Mouse (Mus musculus) yolk sac, embryonic 10.5 days (tissue): ENCODE data around the gene Icam5.

ENCODE experiments used
- DNase-seq: peaks from one replicate; pipeline ENCODE4 v3.0.0-alpha.2; 2017; ENCODE audit warnings: low spot score

Icam5 gene

DNA sequence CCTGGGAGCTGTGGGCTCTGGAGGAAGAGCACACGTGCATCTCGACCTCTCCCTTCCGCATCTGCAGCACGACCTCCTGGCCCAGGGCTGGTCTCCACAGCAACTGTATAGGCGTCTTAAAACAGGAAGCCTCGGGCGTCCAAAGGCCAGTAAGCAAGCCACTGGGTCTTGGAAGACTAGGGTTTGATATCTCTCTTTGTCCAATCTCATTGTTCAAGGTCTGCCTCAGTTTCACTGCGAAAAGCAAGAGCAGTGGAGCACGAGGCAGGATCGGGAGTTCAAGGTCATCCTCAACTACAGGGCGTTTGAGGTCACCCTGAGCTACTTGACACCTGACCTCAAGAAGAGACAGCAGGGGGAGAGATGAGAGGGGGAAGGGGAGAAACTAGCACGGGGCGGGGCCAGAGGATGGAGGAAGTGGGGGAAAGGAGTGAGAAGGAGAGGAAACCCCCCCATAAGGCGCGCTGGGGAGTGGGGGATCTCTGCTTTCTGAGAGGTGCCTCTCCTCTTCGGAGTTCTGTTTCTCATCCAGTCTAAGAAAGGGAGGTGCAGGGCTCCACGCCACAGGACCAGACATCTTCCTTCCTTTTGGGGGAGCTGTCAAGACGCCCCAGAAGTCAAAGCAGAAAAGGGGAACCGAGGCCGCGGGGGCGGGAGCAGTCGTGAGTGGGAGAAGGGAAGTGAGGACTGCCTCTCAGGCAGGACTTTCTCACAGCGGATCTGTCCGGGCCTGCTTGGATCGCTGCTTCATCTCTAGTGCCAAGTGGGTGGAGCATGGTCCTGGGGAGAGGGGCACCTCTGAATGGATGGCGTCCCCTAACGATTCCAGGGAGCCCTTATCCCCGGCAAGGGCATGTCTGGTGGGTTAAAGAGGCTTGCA lies 16.9 kb upstream of the Icam5 start:
- peak; percentile 66 for DNase-seq

- peak; percentile 90 for DNase-seq
These were observed 16.2 kb upstream of the Icam5 start, which contains the start of gene Icam1 for GRCm38 (mm10) chr9:21015571-21016130. Gene Icam1 (plus strand): TSS chr9:21015985.

DNA sequence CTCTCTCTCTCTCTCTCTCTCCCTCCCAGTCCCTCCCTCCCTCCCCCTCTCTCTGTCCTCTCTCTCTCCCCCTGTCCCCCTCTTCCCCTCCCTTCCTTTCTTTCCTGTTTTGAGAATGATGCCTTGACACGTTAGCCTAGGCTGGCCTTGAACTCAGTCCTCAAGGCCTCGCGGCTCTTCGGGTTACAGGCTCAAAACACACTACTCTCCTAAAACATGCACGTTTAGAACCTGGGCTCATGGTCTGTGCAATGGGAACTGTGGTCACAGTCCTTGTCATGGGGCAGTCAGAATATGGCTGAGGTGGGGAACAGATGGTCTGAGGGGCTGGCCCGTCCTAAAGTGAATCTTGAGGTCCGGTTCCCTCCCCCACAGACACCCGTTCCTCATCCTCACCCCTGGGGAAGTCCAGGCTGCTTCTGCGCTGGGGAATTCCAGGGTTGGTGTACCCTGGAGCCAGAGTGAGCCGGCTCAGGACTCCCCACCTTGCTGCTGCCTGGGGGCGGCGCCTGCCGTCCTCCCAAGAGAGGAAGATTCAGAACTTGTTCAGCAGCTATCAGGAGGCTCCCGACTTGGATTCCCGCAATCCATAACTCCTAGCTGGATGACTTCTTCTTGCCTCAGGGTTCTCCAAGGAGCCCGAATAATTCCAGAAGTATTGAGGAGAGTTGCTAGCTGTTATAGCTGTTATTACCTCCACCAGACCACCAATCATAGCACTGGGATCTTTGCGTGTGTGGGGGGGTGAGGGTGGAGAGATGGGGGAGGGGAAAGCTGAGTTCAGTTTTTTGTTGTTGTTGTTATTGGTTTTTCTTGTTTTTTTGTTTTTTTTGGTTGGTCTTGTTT lies 15.3 kb upstream of the Icam5 start:
- no peak for DNase-seq

- DNase-seq = no peak
These were observed 14.7 kb upstream of the Icam5 start for GRCm38 (mm10) chr9:21017177-21017575.

DNA sequence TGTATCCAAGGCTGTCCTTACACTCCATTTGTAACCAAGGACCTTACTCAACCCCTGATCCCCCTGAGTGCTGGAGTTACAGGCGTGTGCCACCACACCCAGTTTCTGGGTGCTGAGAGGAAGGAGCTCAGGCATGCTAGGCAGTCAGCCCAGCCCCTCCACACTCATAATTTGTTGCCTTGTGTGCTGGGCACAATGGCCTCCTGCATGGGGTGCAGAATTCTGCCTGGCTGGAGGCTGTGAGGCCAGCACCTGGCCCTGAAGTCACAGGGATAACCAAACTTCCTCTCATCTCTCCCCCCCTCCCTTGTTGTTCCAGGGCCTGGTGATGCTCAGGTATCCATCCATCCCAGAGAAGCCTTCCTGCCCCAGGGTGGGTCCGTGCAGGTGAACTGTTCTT lies 13.3 kb upstream of the Icam5 start:
- no peak for DNase-seq

DNA sequence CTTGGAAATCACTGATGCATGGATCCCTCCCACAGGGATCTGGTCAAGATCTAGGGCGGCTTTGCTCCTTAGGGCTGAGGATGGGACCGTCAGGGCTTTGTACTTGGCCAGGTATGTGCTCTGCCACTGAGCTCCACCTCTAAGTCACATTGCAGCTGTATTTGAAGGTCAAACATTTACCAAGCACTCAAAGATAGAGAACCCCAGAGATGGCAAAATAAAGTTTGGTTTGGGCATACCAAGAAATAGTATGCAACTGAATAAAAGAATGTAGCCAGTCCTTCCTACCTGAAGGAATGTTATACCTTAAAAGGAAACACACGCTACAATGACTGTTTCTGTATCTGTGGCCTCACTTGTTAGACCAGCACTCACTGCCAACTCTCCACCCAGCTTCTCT lies 10.5 kb upstream of the Icam5 start:
- DNase-seq = no peak

DNA sequence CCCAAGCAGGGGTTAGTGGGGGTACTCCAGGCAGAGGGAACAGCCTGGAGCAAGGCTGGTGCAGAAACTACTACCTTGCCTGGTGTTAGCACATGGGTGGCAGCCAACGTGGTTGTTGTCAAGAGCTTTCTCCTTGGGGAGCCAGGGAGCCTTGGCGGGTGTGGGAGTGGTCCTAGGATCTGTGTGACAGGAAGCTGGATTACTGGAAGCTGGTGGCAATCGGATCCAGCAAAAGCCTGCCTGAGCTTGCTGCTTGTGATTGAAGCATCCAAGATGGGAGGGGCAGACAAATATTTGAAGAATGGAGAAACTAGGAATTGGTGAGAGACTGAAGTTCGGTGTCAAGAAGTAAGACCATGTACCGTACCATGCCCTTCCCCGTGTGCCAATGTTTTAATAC lies 9.6 kb upstream of the Icam5 start:
- no peak for DNase-seq

DNA sequence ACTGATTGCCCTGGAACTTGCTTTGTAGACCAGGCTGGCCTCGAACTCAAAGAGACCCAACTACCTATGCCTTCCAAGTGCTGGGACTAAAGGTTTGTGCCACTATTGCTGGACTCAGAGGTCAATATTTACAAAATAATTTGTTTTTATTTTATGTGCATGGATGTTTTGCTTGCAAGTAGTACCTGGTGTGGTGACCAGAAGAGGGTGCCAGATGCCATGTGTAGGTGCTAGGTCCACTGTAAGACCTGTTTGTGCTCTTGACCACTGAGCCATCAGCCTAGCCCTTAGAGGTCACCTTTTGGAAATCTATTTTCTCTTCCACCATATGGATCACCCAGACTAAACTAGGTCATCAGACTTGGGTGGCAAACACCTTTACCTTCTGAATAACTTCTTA lies 9.1 kb upstream of the Icam5 start:
- DNase-seq = no peak

GRCm38 (mm10) chr9:21025258-21025810 lies 6.5 kb upstream of the Icam5 start:
- no peak for DNase-seq

DNA sequence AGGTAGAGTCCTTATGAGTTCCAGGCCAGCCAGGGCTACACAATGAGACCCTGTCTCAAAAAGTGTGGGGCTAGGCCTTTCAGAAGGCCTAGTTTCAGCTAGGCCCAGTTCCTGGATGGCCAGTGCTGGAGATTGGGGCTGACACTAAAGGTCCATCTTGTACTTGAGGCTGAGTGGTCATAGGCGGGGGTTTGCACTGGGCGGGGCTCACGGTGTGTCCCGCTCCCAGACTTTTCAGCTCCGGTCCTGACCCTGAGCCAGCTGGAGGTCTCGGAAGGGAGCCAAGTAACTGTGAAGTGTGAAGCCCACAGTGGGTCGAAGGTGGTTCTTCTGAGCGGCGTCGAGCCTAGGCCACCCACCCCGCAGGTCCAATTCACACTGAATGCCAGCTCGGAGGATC lies 5.0 kb upstream of the Icam5 start:
- no peak for DNase-seq

DNA sequence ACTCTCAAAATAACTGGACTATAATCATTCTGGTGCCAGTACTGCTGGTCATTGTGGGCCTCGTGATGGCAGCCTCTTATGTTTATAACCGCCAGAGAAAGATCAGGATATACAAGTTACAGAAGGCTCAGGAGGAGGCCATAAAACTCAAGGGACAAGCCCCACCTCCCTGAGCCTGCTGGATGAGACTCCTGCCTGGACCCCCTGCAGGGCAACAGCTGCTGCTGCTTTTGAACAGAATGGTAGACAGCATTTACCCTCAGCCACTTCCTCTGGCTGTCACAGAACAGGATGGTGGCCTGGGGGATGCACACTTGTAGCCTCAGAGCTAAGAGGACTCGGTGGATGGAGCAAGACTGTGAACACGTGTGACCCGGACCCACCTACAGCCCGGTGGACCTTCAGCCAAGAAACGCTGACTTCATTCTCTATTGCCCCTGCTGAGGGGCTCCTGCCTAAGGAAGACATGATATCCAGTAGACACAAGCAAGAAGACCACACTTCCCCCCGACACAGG lies 4.0 kb upstream of the Icam5 start:
- no peak for DNase-seq

DNA sequence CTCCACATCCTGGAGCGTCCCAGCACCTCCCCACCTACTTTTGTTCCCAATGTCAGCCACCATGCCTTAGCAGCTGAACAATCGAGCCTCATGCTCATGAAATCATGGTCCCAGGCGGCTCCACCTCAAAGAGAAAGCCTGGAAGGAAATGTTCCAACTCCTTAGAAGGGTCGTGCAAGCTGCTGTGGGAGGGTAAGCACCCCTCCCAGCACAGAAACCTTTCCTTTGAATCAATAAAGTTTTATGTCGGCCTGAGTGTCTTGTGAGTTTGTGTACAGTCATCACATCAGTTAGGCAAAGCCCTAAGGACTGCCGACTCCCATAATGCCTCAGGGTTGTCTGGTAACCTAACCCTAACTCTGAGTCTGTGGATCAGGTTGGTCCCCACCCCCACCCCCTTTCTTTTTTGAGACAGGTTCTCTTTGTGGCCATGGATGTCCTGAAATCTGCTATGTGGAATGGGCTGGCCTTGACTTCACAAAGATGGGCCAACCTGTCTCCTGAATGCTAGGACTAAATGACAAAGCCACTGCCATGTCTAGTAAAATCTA lies 3.2 kb upstream of the Icam5 start:
- DNase-seq = no peak

DNA sequence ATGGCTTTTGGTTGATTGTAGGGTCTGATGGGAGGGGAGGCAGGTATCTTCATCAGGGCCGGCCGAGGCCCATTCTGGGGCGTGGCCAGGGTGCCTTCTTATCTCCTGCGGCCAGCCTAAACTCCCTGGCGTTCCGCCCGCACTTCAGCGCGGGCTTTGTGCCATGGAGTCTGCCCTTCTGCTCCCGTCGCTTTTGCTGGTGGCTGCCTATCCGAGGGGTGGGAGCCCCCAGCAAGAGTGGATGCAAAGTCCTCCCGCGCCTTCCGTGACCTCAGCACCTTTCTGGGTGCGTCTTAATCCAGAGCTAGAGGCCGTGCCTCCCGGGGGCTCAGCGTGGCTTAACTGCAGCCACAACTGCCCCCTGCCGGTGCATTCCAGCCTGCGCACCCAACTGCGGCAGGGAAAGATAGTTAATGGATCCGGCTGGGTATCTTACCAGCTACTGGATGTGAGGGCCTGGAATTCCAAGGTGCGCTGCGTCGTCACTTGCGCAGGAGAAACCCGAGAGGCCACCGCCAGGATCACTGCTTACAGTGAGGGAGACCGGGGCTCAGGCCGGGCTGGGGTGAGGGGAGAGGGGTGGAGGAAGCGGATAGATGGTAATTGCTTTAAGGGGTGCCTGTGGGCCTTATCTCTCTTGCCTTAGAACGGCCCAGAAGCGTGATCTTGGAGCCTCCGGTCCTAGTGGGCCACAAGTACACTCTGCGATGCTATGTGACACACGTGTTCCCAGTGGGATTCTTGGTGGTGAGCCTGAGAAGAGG lies 2.4 kb upstream of the Icam5 start, which contains the start of gene Icam4:
Gene Icam4 (plus strand): TSS at position 83 of the 764 bp plus-strand sequence.
- DNase-seq = peak; percentile 85

- DNase-seq = no peak
These were observed 1.7 kb upstream of the Icam5 start for GRCm38 (mm10) chr9:21030055-21030600.

GRCm38 (mm10) chr9:21030781-21031250 lies 1.1 kb upstream of the Icam5 start:
- DNase-seq = peak; percentile 88

DNA sequence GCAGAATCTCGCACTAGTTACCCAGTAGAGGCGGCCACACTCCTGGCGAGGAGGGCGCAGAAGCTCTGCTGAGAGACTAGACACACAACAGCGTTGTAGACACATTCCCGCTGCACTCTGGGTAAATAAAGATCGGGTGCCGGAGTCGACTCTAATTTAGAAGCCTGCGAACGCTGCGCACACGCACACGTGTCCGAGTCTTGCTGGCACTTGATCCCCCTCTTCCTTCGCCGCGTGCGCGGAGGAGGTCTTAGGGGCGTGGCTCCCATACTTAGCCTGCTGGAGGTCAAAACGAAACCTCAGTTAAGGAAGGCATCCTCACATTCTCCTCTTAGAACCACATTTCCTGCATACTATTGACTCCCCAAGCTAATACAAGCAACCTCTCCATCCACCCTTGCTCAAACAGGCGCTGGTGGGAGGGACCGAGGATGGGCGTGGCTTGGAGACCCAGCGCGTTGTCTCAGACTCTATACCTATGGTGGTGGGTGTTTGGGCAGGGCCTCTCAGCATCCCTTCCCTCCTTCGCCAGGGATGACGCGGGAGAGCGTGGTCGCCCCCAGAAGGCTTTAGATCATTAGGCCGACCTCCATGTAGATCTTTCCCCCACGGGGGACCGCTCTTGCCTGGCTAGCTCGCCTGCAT lies 500 bp upstream of the Icam5 start:
- peak; percentile 68 for DNase-seq

GRCm38 (mm10) chr9:21032491-21032890 lies 618 bp downstream of the Icam5 start:
- no peak for DNase-seq

- peak; percentile 82 for DNase-seq
These were observed 1.3 kb downstream of the Icam5 start for GRCm38 (mm10) chr9:21033136-21033535.

DNA sequence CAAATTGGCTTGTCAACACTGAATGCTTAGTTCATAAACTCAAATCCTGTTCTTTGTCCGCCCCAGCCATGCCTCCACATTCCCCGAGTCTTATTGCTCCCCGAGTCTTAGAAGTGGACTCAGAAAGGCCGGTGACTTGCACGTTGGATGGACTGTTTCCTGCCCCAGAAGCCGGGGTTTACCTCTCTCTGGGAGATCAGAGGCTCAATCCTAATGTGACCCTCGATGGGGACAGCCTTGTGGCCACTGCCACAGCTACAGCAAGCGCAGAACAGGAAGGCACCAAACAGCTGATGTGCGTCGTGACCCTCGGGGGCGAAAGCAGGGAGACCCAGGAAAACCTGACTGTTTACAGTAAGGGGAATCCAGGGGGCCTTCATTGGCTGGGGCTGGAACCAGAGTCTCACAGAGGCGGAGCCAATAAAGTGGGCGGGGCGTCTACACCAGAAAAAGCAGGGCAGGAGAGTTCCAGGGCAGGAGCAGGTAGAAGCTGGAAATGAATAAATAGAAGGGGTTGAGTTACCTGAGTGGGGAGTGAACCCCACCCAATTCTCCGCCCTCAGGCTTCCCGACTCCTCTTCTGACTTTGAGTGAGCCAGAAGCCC lies 2.7 kb downstream of the Icam5 start:
- DNase-seq = no peak

DNA sequence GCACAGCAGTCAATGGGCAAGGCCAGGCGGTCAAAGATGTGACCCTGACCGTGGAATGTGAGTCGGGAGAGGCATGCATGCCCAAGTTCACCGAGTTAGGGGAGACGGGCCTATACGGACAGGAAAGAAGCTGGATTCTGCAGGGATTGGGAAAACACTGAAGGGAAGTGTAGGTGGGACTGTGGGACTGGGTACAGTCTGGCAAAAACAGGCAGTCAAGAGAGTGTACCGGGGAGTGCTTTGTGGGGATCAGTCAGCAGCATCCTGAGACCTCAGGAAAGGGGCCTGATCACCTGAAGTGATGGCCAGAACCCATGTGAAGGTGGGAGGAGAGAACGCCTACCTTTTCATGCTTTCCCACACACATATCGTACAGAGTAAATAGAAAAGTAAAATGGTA lies 3.7 kb downstream of the Icam5 start:
- no peak for DNase-seq
